Mouse (Mus musculus) limb, embryonic 15.5 days (tissue): Measurements from ENCODE around the gene P4ha2. TPM values are rescaled to one million over a fixed set of nuclear protein-coding genes. Genes with fewer than 3 reads are reported as not detected.
A peak's percentile ranks its signal among the peaks of the same experiment; 100 is the strongest.

ENCODE experiments used
- ATAC-seq: fragments of 200-750 bp; cut with Nextera tagmentation; 2 replicates; pipeline ENCODE4 v1.8.0; 2017; ENCODE audit warnings: low read depth, moderate TSS enrichment; ENCODE audit not compliant: insufficient number of reproducible peaks, low FRiP score, low TSS enrichment
- H3K27ac ChIP-seq: fragments of 300-500 bp; sonication (generic); 2 replicates; pipeline ENCODE4 v1.5.1; 2015; ENCODE audit warnings: moderate library complexity, mild to moderate bottlenecking, inconsistent platforms
- H3K27me3 ChIP-seq: fragments of 300-500 bp; sonication (generic); 2 replicates; pipeline ENCODE4 v1.6.1; 2015; ENCODE audit warnings: inconsistent platforms
- H3K36me3 ChIP-seq: fragments of 300-500 bp; sonication (generic); 2 replicates; pipeline ENCODE4 v1.6.1; 2015; ENCODE audit warnings: inconsistent platforms
- H3K4me1 ChIP-seq: fragments of 300-500 bp; sonication (generic); 2 replicates; pipeline ENCODE4 v1.6.1; 2015; ENCODE audit warnings: inconsistent platforms
- H3K4me2 ChIP-seq: fragments of 300-500 bp; sonication (generic); 2 replicates; pipeline ENCODE4 v1.6.1; 2015; ENCODE audit warnings: mild to moderate bottlenecking, inconsistent platforms
- H3K4me3 ChIP-seq: fragments of 300-500 bp; sonication (generic); 2 replicates; pipeline ENCODE4 v1.5.1; 2015; ENCODE audit warnings: mild to moderate bottlenecking, inconsistent platforms
- H3K9ac ChIP-seq: fragments of 300-500 bp; sonication (generic); 2 replicates; pipeline ENCODE4 v1.6.1; 2015; ENCODE audit warnings: inconsistent platforms
- H3K9me3 ChIP-seq: fragments of 300-500 bp; sonication (generic); 2 replicates; pipeline ENCODE4 v1.6.1; 2016; ENCODE audit warnings: inconsistent platforms
- WGBS: fragments of 180-500 bp; shearing (Covaris S2); methylation state at CpG from one replicate; pipeline ENCODE4 v1.1.7; 2015; 5-methylcytosine and 5-hydroxymethylcytosine counted together
- polyA plus RNA-seq: library from polyadenylated mRNA; unstranded; fragments of >200 nt; fragmentation: Nextera tagmentation; extraction: Ambion mirVana; gene quantifications from 2 replicates; pipeline ENCODE4 v1.2.1, GENCODE M21; 2015

Gene P4ha2
- polyA plus RNA-seq, 1 experiment from 2014 or later: 132 TPM

DNA sequence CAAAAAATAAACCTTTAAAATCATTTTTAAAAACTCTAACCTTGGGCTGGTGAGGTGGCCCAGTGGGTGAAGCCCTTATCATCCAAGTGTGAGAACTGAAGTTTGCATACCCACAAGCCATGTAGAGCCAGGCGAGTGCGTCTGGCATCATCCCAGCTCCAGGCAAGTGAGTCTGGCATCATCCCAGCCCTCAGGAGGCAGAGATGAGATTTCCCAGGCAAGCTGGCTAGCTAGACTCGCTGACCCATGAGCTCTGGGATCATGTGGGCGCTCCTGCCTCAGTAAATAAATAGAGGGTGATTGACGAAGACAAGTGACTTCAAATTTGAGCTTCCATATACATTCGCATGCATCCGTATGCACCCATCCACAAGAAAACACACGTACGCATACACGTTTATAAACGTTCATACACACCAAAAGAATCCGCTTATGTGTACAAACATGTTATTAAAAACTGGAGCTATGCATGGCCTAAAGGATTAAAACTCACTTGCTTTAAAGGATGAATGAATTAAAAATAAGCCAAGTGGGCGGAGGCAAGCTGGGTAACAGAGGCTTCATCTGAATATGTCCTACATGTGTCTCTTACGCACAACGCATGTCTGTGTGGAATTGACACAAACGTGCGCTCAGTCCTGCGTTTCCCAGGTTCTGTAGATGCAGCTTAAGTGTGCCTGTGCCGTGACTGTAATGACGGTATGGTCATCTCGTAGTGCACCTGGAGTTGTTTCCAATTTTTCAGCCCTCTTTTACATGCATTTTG lies 12.3 kb downstream of the P4ha2 start:
- Histone ChIP-seq H3K27ac (peak overlapping the region; percentile 89), H3K9me3 (no peaks in the 10 kb centered on the region), H3K36me3 (peaks cover 29% of the 10 kb centered on the region), H3K4me1 (peaks cover 76% of the 10 kb centered on the region), H3K4me3 (0 out of 2 replicates have a peak overlapping the region, but pooled peaks have one; percentile 2), H3K4me2 (peak overlapping the region; percentile 30; the same call in 1 of the 2 replicates), H3K27me3 (no peaks in the 10 kb centered on the region), H3K9ac (no peak overlapping the region)
- WGBS: 54% methylated on average over 21 of the region's 21 CpGs
- no peak for ATAC-seq

- Histone ChIP-seq H3K27me3 (no peaks in the 10 kb centered on the region), H3K9ac (no peak overlapping the region), H3K9me3 (no peaks in the 10 kb centered on the region), H3K27ac (peak overlapping the region; percentile 89), H3K4me1 (peaks cover 70% of the 10 kb centered on the region), H3K36me3 (peaks cover 37% of the 10 kb centered on the region), H3K4me3 (0 out of 2 replicates have a peak overlapping the region, but pooled peaks have one; percentile 2), H3K4me2 (peak overlapping the region; percentile 30)
- ATAC-seq: peak; percentile 95
- WGBS: under 1% methylated on average over 10 of the region's 10 CpGs
Observed at GRCm38 (mm10) chr11:54112920-54113319, 13.0 kb downstream of the P4ha2 start.

GRCm38 (mm10) chr11:54113352-54113751 lies 13.5 kb downstream of the P4ha2 start:
- H3K4me3 ChIP-seq: 0 out of 2 replicates have a peak overlapping the region, but pooled peaks have one; percentile 2

GRCm38 (mm10) chr11:54114746-54115145 lies 14.9 kb downstream of the P4ha2 start:
- peaks cover 51% of the 10 kb centered on the region for H3K36me3 ChIP-seq
- no peak overlapping the region for H3K4me2 ChIP-seq
- 0 out of 2 replicates have a peak, but pooled peaks cover 4% of the 10 kb centered on the region for H3K27me3 ChIP-seq
- H3K4me1 ChIP-seq: peaks cover 53% of the 10 kb centered on the region
- no peaks in the 10 kb centered on the region for H3K9me3 ChIP-seq
- no peak for ATAC-seq
- 86% methylated on average over 3 of the region's 3 CpGs for WGBS
- H3K9ac ChIP-seq: no peak overlapping the region
- H3K27ac ChIP-seq: no peak overlapping the region
- H3K4me3 ChIP-seq: no peak overlapping the region

More at GRCm38 (mm10) chr11:54113352-54113751, 13.5 kb downstream of the P4ha2 start:
- peak overlapping the region; percentile 89 for H3K27ac ChIP-seq
- WGBS: 17% methylated on average over 4 of the region's 4 CpGs
- peaks cover 66% of the 10 kb centered on the region for H3K4me1 ChIP-seq
- no peaks in the 10 kb centered on the region for H3K9me3 ChIP-seq
- H3K4me2 ChIP-seq: peak overlapping the region; percentile 30
- H3K9ac ChIP-seq: no peak overlapping the region
- no peak for ATAC-seq
- no peaks in the 10 kb centered on the region for H3K27me3 ChIP-seq
- peaks cover 39% of the 10 kb centered on the region for H3K36me3 ChIP-seq

DNA sequence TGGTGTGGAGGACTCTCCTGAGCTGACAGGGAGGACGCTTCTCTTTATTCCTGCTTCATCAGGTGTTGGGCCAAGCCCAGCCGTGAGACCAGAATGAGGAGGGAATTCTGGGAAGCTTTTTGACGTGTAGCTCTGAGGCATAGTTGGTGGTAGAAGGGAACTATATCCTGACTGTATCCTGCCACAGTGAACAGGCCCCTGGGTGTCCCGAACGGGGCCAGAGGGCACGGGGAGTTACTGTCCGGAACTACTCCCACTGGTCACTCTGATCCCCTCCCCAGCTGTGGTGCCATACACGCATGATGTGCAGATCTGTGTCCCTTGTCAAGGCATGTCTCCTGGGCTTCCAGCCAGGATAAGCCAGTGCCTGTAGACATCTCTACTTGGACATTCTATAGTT lies 15.4 kb downstream of the P4ha2 start:
- H3K4me2 ChIP-seq: no peak overlapping the region
- peaks cover 55% of the 10 kb centered on the region for H3K36me3 ChIP-seq
- 78% methylated on average over 8 of the region's 8 CpGs for WGBS
- no peak for ATAC-seq
- no peak overlapping the region for H3K9ac ChIP-seq
- 0 out of 2 replicates have a peak, but pooled peaks cover 4% of the 10 kb centered on the region for H3K27me3 ChIP-seq
- H3K9me3 ChIP-seq: no peaks in the 10 kb centered on the region
- H3K4me1 ChIP-seq: peaks cover 48% of the 10 kb centered on the region
- no peak overlapping the region for H3K4me3 ChIP-seq
- H3K27ac ChIP-seq: no peak overlapping the region

DNA sequence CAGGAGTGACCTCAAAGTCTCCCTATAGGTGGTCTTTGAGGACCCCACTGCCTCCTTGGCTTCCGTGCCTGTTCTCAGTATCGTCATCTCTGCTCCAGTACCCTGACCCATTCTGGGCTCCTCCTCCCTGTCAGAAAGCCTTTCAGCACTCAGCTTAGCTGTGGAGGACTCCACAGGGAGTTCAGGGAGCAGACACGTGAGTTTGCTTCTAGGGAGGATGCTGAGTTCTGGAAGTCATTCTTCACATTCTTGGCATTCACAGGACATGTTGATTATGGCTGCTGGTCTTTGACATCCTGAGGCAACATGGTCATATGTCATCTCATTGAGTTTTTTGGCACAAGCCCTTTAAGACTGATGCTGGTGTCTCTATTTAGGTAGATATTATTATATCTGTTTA lies 16.0 kb downstream of the P4ha2 start:
- H3K9ac ChIP-seq: no peak overlapping the region
- WGBS: 56% methylated on average over 3 of the region's 3 CpGs
- no peak overlapping the region for H3K27ac ChIP-seq
- peaks cover 51% of the 10 kb centered on the region for H3K36me3 ChIP-seq
- H3K4me2 ChIP-seq: no peak overlapping the region
- no peaks in the 10 kb centered on the region for H3K9me3 ChIP-seq
- H3K4me1 ChIP-seq: peaks cover 45% of the 10 kb centered on the region
- ATAC-seq: no peak
- H3K27me3 ChIP-seq: 0 out of 2 replicates have a peak, but pooled peaks cover 4% of the 10 kb centered on the region
- H3K4me3 ChIP-seq: no peak overlapping the region

DNA sequence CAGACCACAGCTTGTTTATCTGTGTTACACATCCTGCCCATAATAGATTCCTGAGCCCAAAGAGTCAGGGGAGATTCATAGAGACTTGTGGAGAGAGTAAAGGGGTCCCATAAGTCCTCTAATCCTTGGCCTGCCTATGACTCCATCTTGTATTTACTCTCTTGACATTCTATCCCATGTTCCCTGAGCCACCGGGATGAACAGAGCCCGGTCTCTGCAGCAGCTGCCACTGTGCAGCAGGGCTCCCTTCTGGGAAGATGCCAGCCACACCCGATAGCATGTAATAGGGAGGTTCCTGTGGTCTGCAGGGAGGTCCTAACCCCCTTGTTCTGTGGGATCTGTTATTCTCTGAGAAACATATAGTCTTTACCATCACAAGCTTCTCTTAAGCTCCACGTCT lies 16.5 kb downstream of the P4ha2 start:
- H3K4me3 ChIP-seq: no peak overlapping the region
- H3K4me2 ChIP-seq: no peak overlapping the region
- peaks cover 40% of the 10 kb centered on the region for H3K4me1 ChIP-seq
- H3K9me3 ChIP-seq: no peaks in the 10 kb centered on the region
- no peak overlapping the region for H3K27ac ChIP-seq
- H3K9ac ChIP-seq: no peak overlapping the region
- 0 out of 2 replicates have a peak, but pooled peaks cover 4% of the 10 kb centered on the region for H3K27me3 ChIP-seq
- ATAC-seq: no peak
- peaks cover 46% of the 10 kb centered on the region for H3K36me3 ChIP-seq
- WGBS: 70% methylated on average over 4 of the region's 4 CpGs

DNA sequence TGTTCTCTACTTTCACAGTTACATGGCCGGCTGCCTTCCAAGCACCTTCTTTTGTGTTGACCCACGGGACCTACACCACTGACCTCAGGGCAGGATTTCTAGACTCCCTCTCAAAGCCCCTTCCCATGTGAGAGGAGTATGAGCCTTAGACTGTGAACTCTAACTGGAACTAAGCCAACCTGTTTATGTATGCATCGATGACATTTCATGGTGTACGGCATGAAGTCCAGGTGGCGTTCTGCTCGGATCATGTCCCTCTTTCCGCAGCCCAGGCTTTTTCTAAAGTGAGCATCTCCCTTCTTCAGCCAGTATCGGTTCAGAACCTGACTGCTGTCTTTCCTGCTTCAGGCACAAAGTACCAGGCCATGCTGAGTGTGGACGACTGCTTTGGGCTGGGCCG lies 17.2 kb downstream of the P4ha2 start:
- H3K9me3 ChIP-seq: no peaks in the 10 kb centered on the region
- H3K4me3 ChIP-seq: no peak overlapping the region
- peaks cover 35% of the 10 kb centered on the region for H3K4me1 ChIP-seq
- H3K36me3 ChIP-seq: peaks cover 50% of the 10 kb centered on the region
- no peak overlapping the region for H3K4me2 ChIP-seq
- ATAC-seq: no peak
- 0 out of 2 replicates have a peak, but pooled peaks cover 4% of the 10 kb centered on the region for H3K27me3 ChIP-seq
- no peak overlapping the region for H3K27ac ChIP-seq
- no peak overlapping the region for H3K9ac ChIP-seq
- 89% methylated on average over 10 of the region's 10 CpGs for WGBS

- Histone ChIP-seq H3K4me3 (no peak overlapping the region), H3K27me3 (0 out of 2 replicates have a peak, but pooled peaks cover 8% of the 10 kb centered on the region), H3K4me2 (no peak overlapping the region), H3K36me3 (peaks cover 60% of the 10 kb centered on the region), H3K4me1 (peaks cover 18% of the 10 kb centered on the region), H3K9ac (no peak overlapping the region), H3K27ac (no peak overlapping the region), H3K9me3 (no peaks in the 10 kb centered on the region)
- 87% methylated on average over 12 of the region's 12 CpGs for WGBS
- ATAC-seq: no peak
Observed at GRCm38 (mm10) chr11:54119126-54119525, 19.2 kb downstream of the P4ha2 start.

DNA sequence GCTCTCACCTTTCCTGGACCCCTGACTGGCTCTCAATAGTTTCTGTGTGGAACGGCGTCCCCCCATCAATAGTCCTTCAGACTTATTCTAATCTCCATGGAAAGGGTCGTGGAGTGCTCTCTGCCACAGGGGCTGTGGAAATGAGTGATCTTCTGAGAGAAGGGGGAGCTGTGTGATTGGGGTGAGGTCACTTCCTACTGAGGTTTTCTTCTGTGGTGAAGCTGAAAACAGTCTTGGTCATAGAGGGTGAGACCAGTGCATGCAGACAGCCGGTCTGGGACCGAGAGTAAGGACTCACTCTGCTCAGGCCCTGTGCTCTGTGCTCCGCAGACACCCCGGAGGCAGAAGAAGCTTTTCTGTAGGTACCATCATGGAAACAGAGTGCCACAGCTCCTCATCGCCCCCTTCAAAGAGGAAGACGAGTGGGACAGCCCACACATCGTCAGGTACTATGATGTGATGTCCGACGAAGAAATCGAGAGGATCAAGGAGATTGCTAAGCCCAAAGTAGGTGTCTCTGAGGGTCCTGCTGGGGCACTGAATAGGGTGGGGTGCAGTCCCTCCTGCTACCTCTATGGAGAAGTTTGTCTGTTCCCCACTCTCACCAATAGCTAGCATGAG lies 20.0 kb downstream of the P4ha2 start:
- no peak overlapping the region for H3K4me3 ChIP-seq
- H3K4me2 ChIP-seq: no peak overlapping the region
- H3K9me3 ChIP-seq: no peaks in the 10 kb centered on the region
- no peak overlapping the region for H3K9ac ChIP-seq
- H3K27me3 ChIP-seq: 0 out of 2 replicates have a peak, but pooled peaks cover 8% of the 10 kb centered on the region
- ATAC-seq: no peak
- peaks cover 62% of the 10 kb centered on the region for H3K36me3 ChIP-seq
- WGBS: 89% methylated on average over 13 of the region's 13 CpGs
- peaks cover 15% of the 10 kb centered on the region for H3K4me1 ChIP-seq
- no peak overlapping the region for H3K27ac ChIP-seq

- Histone ChIP-seq H3K27ac (no peak overlapping the region), H3K4me2 (no peak overlapping the region), H3K9ac (no peak overlapping the region), H3K36me3 (peaks cover 47% of the 10 kb centered on the region), H3K4me3 (no peak overlapping the region), H3K27me3 (0 out of 2 replicates have a peak, but pooled peaks cover 8% of the 10 kb centered on the region), H3K9me3 (no peaks in the 10 kb centered on the region), H3K4me1 (peaks cover 25% of the 10 kb centered on the region)
- WGBS: 62% methylated on average over 14 of the region's 14 CpGs
- ATAC-seq: peak; percentile 40; the same call in 1 of the 2 replicates
Observed at GRCm38 (mm10) chr11:54122416-54123264, 22.7 kb downstream of the P4ha2 start.
